Mouse (Mus musculus): ENCODE measurements around the gene Rps6ka1.
"Not testable (repeated sequence)": the region's sequence is repeated elsewhere in the genome, so short reads cannot be mapped to it uniquely, and the experiment has no call there.

The Rps6ka1 gene

DNA sequence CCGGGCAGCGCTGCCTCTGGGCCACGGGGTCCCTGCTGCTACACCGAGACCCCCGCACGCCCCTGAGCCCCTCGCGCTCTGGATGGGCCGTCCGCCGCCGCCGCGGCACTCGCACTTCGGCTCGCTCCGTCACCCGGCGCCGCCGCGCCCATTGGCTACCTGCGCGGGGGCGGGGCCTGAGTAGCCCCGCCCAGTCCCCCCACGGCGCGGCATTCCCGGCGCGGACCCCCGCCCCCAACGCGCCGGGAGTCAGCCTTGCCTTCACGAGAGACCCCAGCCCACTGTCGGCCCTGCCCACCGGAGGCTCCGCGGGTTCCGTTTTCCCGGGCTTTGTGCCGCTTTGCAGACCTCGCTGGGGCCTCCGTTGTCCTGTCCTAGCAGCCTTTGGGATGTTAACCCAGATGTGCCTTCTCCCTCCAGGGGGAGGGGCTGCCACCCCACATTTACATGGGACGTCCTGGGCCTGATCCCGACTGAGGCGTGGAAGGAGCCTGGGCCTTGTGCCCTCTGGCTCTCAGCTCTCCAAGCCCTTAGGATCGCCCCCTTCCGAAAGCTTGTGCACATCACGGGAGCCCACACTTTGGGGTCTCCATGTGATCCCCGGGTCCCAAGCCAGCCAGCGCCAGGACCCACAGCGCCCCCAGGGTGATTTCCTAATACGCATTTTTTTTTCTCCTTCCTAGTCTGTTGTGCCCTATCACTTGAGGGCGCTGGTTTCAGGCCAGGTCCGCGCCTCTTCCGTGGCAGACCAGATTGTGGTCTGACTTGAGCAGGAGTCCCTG, at the start of gene Rps6ka1:
Gene Rps6ka1 (minus strand): TSS at position 126 of the 782 bp plus-strand sequence.
- DNase-seq (ENCODE audit: low spot score), result no peak

DNA sequence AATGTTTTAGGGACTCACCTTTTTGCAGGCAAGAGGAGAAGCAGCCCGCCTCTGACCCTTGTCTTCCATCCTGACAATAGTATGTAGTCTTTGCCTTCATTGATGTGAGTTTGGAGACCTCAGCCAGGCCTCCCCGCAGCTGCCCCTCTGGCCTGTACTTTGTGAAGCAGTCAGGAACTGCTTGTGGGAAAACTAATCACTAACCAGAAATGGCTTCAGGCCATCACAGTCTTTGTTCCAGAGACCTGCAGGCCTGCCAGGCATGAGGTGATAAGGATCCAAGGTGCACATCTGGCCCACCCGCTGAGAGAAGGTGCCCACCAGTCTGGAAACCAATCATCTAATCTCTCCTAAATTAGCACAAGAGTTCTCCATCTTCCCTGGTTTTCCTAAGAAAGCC, 44.2 kb upstream of the Rps6ka1 start:
- DNase-seq (ENCODE audit: low spot score), result no peak

DNA sequence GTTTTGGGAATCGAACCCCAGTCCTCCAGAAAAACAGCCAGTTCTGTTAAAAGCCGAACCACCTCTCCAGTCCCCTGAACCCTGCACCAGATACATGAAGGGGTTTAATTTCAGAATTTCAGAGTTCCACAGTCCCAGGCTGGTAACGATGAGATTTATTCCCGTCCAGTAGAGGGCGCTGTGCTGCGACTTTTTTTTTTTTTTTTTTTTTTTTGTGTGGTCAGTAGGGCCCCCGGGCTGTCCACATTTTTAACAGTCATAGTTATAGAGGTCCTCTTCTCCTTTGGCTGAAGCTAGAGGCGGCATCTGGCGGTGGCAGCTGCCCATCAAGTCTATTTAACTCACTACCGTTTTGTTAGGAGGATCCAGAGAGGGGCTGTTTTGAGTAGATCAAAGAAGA, 43.8 kb upstream of the Rps6ka1 start:
- peak; percentile 20 for DNase-seq (ENCODE audit: low spot score)

DNA sequence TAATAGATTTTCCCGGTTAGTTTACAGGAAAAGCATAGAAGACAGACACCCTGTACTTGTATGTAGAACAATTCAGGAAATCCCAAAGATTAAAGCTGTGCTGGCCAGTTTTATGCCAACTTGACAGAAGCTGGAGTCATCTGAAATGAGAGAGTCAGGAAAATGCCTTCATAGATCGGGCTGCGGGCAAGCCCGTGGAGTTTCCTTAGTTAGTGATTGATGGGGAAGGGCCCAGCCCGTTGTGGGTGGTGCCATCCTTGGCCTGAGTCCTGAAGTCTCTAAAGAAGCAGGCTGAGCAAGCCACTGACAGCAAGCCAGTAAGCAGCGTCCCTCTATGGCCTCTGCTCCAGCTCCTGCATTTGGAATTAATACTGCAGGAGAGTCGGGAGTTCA, 41.7 kb upstream of the Rps6ka1 start:
- DNase-seq (ENCODE audit: low spot score), result no peak

DNA sequence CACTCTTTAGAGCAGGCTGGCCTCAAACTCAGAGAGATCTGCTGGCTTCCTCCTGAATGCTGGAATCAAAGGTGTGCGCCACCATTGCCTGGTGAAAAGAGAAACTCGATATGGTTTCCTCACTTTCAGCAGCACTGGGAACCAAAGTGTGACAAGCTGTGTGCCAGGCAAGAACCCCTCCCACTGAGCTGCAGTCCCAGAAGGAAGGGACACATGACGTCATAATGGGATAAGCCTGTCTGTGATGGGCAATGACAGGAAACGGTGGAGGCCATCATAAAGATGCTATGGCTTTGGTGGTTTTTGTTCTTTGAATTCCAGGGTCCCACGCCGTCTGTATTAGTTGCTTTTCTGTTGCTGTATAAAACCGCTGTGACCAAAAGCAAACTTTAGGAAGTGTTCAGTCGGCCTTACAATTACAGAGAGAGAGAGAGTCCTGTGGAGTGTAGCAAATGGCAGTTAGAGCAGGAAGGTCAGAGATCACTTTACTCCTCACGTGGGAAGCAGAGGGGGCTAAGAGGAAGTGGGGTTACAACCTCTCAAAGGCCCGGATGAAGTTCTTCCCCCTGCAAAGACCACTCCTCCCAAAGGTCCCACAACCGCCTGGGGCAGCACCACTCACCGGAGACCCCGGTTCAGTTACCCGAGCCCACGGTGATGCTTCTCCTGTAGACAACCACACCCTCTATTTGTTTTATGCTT, 41.1 kb upstream of the Rps6ka1 start:
- peak; percentile 14 for DNase-seq (ENCODE audit: low spot score)

DNA sequence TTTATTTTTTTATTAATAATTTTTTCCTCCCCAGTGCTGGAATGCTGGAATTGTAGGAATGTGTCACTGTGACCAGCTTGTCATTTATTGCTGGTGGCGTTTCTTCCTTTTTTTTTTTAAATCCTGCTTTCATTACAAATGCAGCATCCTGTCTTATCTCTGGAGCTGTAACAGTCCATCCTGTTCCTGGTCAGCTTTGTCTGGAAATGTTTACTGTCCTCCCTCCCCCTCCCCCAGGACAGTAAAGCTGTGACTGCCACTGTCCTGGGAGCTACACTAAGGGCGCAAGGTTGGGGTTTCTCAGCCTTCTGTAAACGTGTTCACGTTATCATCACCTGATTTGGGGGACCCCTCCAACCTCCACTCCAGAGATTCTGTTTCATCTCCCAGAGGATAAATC, 37.6 kb upstream of the Rps6ka1 start:
- no peak for DNase-seq (ENCODE audit: low spot score)

DNA sequence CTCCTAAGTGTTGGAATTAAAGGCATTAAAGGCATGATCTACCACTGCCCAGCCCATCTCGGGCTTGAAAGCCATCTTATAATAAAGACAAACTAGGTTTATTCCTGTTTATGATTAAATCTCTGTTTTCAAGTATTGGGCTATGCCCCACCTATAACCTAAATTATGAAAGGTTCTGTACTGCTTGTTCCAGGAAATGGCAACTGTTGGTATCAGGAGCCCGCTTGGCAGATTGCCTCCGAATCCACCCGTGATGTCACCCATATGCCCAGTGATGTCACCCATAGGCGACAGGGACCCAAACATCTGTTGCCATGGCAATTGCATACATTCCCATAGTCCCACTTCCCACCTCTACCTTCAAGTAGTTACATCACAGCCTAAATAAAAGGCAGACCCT, 36.1 kb upstream of the Rps6ka1 start:
- DNase-seq (ENCODE audit: low spot score), result no peak

DNA sequence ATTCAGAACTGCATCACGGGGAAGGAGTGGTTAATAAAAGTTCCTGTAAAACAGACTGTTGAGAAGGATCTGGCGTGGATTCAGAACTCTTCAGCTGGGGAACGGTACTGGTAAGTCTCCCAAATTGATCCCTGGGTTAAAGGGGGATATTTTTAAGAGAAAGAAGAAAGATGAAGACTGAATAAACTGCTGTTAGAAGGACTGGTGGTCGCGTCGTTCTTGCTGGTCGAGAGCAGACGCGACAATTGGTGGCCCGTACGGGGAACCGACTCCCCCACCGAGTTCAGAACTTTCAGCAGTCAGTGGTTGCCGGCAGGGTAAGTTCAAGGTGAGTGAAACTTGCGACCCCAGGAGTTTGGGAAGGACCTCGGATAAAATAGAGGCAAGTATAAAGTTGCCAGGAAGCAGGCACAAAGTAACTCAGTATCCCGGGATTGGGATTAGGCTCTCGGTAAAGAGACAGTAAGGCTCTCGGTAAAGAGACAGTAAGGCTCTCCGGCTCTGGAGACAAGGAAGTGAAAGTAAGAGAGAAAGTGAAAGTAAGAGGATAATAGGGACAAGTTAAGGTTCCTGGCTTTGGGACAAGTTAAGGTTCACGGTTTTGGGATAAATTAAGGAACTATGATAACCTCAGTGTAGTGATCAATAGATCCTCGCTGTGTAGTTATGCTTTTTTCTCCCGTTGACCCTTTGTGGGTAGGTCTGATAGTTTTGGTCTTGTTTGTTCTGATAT, 30.7 kb upstream of the Rps6ka1 start:
- not testable (repeated sequence) for DNase-seq (ENCODE audit: low spot score)

DNA sequence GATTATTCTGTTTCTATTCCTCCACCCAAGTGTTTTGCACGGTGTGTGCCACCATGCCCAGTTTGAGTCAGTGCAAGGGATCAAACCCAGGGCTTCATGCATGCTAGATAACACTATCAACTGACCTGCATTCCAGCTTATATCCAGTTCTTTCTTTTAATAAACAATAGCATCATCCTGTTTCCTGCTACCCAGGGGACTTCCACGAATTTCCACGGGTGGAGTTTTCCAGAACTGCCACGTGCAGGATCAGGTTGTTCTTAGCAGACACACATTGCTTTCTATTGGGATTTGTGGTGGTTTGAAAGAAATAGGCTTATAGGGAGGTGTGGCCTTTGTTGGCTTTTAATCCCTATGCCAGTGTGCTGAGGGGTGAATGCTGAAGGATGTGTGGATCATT, 24.4 kb upstream of the Rps6ka1 start:
- no peak for DNase-seq (ENCODE audit: low spot score)

DNA sequence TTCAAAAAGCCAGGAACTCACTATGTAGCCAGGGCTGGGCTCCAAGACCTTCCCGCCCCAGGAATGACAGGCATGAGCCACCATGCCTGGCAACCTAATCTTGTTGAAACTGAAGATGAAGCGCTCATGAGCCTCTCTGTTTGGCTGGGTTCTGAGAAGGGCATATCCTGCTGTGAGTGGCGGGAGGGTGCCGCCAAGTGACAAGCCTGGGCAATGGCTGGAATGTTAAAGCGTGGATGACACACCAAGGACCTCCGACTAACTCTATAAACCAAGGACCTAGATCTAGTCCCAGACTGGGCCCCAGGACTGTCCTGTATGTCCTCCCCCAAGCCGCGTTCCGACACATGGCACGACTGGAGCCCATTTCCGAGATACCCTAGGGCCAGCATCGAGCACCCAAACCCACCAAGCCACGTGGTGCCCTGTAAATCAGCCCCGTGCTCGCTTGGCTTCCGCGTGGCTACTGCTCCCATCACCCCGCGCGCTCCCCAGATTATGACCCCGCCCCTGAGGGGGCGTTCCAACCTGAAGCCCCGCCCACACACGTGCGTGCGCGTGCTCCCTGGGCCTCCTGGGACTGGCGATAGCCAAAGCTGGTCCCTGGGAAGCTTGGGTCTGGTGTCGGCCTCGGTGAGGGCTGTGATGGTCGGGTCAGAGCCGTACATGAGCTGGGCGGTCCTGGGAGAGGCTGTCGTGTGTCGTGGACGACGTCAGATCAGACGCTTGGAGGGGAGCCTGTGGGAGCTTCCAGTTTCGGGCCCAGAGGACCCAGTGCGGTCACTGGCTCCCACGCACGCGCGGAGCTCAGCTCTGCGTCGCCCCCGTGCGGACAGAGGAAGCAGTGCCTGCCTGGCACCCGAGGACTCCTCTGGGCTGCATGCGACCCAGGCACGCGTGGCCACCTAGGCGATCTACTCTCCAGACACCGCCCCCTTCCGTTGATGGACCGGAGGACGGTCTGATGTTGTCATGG, 22.9 kb upstream of the Rps6ka1 start:
- peak; percentile 92 for DNase-seq (ENCODE audit: low spot score)

DNA sequence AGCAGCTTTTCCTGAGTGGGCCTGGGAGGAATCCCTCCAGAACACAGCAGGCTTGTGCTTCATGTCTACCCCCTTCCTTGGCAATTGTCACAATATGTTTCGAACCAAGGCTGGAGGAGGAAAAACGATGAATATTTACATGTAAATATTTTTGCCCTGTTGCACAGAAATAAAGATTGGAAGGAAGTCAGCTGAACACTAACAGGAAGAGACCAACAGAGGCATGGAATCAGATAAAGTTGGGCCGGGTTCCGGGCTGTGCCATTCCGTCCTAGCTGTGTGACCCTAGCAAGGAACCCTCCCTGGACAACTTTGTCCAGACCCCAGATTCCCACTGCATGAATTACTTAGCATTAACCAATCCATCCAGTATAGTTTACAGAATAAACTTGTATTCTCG, 20.5 kb upstream of the Rps6ka1 start:
- no peak for DNase-seq (ENCODE audit: low spot score)

DNA sequence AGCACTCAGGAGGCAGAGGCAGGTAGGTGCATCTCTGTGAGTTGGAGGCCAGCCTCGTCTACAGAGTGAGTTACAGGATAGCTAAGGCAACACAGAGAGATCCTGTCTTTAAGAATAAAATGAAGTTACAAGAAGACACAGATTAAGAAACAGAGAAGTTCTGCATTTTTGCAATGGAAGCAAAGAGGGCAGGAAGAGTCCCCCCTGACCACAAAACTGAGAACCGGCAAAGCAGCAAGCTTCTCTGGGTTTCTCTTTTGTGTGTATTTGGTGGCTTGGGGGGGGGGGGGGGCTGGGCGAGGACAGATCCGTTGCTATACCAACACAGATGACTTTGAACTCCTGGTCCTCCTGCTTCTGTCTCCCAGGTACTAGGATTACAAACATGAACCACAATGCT, 19.5 kb upstream of the Rps6ka1 start:
- DNase-seq (ENCODE audit: low spot score), result no peak

DNA sequence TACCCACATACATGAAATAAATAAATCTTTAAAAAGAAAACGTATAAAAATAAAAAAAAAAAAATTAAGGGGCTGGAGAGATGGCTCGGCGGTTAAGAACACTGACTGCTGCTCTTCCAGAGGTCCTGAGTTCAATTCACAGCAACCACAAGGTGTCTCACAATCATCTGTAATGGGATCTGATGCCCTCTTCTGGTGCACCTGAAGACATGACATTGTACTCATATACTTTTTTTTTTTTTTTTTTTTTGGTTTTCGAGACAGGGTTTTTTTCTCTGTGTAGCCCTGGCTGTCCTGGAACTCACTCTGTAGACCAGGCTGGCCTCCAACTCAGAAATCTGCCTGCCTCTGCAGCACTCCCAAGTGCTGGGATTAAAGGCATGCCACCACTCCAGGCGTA, 18.7 kb upstream of the Rps6ka1 start:
- not testable (repeated sequence) for DNase-seq (ENCODE audit: low spot score)

DNA sequence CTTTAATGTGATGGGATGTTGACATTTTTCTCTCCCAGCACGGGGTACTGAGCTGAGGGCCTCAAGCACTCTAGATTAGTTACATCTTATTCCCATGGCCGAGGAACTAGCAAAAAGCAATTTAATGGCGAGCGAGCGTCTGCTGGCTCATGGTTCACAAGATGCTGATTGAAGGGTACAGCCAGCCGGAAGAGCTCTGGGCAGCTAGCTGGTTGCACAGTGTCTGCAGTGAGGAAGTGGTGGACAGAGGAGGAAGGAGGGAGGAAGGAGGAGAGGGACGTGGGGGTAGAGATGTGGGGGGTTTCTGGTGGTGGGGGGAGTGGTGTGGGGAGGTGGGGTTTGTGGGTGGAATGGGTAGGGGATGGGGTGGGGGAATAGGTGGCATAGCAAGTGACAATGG, 17.6 kb upstream of the Rps6ka1 start:
- no peak for DNase-seq (ENCODE audit: low spot score)

DNA sequence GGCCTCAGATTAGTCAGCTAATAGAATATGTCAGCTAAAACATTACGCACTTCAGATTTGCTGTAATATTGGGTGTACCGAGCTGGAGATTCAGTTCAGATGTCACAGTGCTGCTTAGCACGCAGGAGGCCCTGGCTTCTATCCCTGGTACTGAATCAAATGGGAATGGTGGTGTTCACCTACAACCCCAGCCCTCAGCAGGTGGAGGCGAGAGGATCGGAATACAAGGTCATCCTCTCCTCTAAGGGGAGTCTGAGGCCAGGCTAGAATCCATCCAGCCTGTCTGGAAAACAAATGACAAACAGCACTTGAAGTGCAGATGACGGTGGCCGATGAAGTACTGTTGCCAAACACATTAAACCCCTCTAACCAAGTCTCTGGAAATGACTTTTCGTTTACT, 16.7 kb upstream of the Rps6ka1 start:
- no peak for DNase-seq (ENCODE audit: low spot score)

DNA sequence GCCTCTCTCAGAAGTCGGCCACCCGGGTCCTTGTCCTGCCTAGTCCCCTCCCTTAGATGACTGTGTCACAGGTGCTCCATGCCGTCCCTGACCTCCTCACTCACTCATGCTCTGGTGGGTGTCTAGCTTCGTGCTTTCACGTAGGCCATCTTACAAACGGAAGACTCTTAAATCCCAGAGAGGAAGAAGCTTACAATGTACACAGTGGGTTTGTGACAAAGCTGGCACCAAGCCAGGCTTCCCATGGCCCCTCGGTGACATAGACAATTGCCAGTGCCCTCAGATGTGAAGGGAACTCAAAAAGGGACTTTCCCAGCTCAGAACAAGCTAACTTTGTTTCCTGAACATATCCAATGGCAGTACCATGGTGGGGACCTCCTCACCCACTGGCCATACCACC, 15.8 kb upstream of the Rps6ka1 start:
- DNase-seq (ENCODE audit: low spot score), result no peak

DNA sequence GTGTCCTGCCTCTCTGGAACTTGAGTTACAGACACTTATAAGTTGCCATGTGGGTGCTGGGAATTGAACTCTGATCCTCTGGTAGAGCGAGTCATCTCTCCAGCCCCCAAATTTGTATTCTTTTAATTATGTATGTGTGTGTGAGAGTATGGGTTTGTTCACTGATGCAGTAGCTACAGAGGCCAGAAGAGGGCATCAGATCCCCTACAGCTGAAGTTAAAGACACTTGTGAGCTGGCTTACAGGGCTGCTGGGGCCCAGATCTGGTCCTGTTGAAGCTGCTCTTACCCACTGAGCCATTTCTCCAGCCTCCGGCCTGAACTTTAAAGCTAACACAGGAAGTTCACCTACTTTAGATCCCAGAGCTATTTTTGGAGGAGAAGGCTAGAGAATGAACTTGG, 14.9 kb upstream of the Rps6ka1 start:
- DNase-seq (ENCODE audit: low spot score), result no peak

DNA sequence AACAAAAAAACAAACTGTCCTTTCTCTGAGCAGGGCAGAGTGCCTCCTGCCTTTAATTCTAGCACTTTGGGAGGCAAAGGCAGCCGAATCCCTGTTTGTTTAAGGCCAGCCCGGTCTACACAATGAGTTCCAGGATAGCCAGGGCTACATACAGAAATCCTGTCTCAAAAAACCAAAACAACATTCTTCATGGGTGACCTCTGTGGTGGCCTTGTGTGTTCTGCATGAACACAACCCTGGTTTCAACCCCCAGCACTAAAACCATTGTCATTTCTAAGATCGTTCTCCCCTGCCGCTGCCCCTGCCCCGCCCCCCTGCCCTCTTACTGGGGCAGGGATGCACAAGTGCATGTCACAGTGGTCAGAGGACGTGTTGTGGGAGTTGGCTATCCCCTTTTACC, 13.3 kb upstream of the Rps6ka1 start:
- no peak for DNase-seq (ENCODE audit: low spot score)

DNA sequence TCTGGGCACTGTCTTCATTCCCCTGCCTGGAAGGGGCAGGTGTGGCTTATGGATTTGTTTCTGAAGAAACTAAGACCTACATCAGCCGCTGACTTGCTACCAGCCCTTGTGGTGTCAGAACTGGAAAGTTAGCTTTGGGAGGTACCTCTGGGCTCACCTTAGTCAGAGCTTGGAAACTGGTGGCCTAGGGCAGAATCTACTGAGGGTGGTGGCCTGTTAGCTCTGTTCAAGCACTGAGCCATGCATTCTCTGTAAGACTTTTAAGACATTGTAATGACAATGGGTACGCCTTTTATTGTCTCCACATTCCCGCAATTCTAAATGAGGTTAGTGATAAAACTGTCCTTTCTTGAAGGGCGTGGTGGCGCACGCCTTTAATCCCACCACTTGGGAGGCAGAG, 12.8 kb upstream of the Rps6ka1 start:
- DNase-seq (ENCODE audit: low spot score), result no peak

DNA sequence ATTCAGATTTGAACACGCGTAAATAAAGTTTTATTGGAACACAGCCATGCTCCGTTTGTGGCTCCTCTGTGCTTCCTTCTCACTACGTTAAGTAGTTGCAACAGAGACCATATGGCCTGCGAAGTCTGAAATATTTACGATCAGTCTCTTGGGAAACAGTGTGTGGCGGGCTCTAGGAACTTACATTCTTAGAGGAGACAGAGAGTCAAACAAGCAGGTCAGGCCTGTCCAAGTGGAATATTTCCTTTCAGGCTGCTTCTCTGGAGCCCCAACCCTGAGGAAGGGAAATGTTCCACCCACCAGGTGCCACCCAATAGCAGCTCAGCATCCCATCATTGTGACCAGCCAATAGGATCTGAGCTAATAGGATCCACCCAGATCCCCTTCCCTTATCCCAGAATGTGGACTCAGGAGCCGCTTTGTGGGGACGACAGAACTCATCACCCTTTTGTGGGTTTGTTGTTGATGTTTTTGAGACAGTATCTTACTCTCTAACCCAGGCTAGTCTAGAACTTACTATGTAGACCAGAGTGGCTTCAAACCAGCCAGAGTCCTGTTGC, 11.7 kb upstream of the Rps6ka1 start:
- DNase-seq (ENCODE audit: low spot score), result no peak

DNA sequence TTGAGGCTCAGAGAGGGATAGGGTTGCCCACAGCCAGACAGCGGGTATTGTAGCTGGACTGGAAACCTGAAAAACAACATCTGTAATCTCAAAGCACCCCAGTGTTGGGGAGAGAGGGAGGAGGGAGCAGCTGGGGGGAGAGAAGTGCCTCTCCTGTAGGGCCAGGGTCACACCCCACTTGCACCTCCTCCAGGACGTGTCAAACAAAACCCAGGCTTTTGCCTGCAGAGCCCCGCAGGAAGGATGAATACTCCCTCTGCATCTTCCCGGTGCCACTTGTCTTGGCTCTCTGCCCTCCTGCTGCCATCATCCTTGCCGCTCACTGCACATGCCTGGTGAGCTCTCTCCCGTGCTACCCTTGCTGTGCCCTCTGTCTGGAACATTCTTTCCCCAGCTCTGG, 10.6 kb upstream of the Rps6ka1 start:
- no peak for DNase-seq (ENCODE audit: low spot score)
